Mouse (Mus musculus) Patski (cell line): Measurements from ENCODE around the gene Dlg1. TPM values are rescaled to one million over a fixed set of nuclear protein-coding genes. Genes with fewer than 3 reads are reported as not detected.

Experiments
- ATAC-seq: fragments of 100-300 bp; one replicate; pipeline ENCODE4 v1.8.0; 2021
- CTCF ChIA-PET: fragments of 350-600 bp; sonication (Branson Sonifier 250); formaldehyde crosslinking; loops from one replicate; lab custom pipeline; 2022; ENCODE audit warnings: inconsistent platforms; lab: Charles Lee
- POLR2A ChIA-PET: fragments of 350-600 bp; sonication (Branson Sonifier 250); formaldehyde crosslinking; loops from one replicate; lab custom pipeline; 2022; ENCODE audit warnings: antibody characterized with exemption, inconsistent platforms; lab: Charles Lee
- DNase-seq: peaks from one replicate; pipeline ENCODE4 v3.0.0-alpha.2; 2011; ENCODE audit warnings: low read depth, low spot score
- H3K27me3 ChIP-seq: fragments of 371-371 bp; one replicate; pipeline ENCODE4 v1.5.1; 2021
- CTCF ChIP-seq: fragments of 100-300 bp; IDR thresholded peaks from one replicate; pipeline ENCODE4 v1.5.1; 2021
- in situ Hi-C: fragments of 300-500 bp; cut with MboI; formaldehyde crosslinking; loops from 3 replicates; pipeline ENCODE4 v1.11.1; 2018; ENCODE audit warnings: low pct_unique_long_range_greater_than_20kb, mixed read lengths
- polyA plus RNA-seq: library from polyadenylated mRNA; unstranded; gene quantifications from one replicate; pipeline ENCODE4 v1.2.3, GENCODE M21; 2021

Dlg1 gene
- polyA plus RNA-seq, 1 experiment from 2014 or later, result 116 TPM

GRCm38 (mm10) chr16:31832630-31833422 lies 169.6 kb downstream of the Dlg1 start:
- ATAC-seq (no peak), DNase-seq (no peak)
- in situ Hi-C loops, result no loop called here
- ChIA-PET CTCF (no interaction called here), POLR2A (interaction anchor here (0.6 kb wide), 1 partner anchor 496 kb away, joined by 3 read pairs; no protein-coding TSS in a partner anchor)
- no peak for TF ChIP-seq CTCF
- H3K27me3 ChIP-seq, result no peaks in the 10 kb centered on the region

DNA sequence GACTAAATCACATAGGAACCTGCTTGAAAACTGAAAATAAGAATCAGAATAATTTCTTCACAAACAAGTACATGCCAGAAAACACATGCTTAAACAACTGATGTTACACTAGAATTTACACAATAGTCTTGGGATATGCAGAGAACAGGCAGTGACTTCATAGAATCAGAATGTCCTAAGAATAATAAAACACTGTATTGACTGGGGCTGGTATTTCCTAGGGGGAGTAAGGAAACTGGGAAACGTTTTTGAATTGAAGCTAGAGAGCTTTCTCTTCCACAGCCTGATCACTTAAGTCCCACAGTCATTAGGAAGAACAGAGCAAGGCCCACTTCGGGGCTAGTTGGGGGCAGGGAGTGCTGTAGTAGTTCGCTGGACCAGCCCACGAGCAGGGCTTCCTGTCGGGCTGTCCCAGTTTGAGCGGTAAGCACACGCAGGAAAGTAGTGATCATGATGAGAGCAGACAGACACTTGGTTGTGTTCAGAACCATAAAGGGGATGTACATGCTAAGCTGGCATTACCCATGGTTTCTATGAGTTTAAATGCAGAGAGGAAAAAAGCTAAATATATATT lies 170.9 kb downstream of the Dlg1 start:
- CTCF ChIA-PET, result interaction anchor here (1.3 to 3.2 kb wide), 2 partner anchors 11 to 29 kb away, joined by 3 to 17 read pairs; no protein-coding TSS in a partner anchor
- in situ Hi-C loops, result no loop called here
- H3K27me3 ChIP-seq, result no peaks in the 10 kb centered on the region
- no peak for TF ChIP-seq CTCF
- DNase-seq (no peak), ATAC-seq (no peak)
- POLR2A ChIA-PET, result interaction anchor here (1.0 kb wide), 1 partner anchor 16 kb away, joined by 3 read pairs; no protein-coding TSS in a partner anchor

GRCm38 (mm10) chr16:31834662-31835318 lies 171.5 kb downstream of the Dlg1 start:
- H3K27me3 ChIP-seq, result no peaks in the 10 kb centered on the region
- TF ChIP-seq CTCF, result no peak
- ChIA-PET POLR2A (interaction anchor here (1.0 kb wide), 1 partner anchor 16 kb away, joined by 3 read pairs; no protein-coding TSS in a partner anchor), CTCF (interaction anchor here (0.8 to 3.2 kb wide), 3 partner anchors 10 to 32 kb away, joined by 3 to 17 read pairs (median 3); no protein-coding TSS in a partner anchor)
- ATAC-seq (no peak), DNase-seq (peak; percentile 17)
- in situ Hi-C loops, result no loop called here

GRCm38 (mm10) chr16:31837362-31837761 lies 174.1 kb downstream of the Dlg1 start:
- no peak for TF ChIP-seq CTCF
- H3K27me3 ChIP-seq, result no peaks in the 10 kb centered on the region
- no peak for ATAC-seq
- no peak for DNase-seq
- POLR2A ChIA-PET, result no interaction called here
- CTCF ChIA-PET, result interaction anchor here (1.4 to 3.2 kb wide), 2 partner anchors 8 to 11 kb away, joined by 4 to 17 read pairs; no protein-coding TSS in a partner anchor
- in situ Hi-C loops, result no loop called here

GRCm38 (mm10) chr16:31844246-31844645 lies 181.0 kb downstream of the Dlg1 start:
- ATAC-seq (no peak), DNase-seq (no peak)
- TF ChIP-seq CTCF, result no peak
- ChIA-PET CTCF (interaction anchor here (4.5 kb wide), 1 partner anchor 8 kb away, joined by 17 read pairs; no protein-coding TSS in a partner anchor), POLR2A (no interaction called here)
- no peaks in the 10 kb centered on the region for H3K27me3 ChIP-seq
- in situ Hi-C loops, result no loop called here

DNA sequence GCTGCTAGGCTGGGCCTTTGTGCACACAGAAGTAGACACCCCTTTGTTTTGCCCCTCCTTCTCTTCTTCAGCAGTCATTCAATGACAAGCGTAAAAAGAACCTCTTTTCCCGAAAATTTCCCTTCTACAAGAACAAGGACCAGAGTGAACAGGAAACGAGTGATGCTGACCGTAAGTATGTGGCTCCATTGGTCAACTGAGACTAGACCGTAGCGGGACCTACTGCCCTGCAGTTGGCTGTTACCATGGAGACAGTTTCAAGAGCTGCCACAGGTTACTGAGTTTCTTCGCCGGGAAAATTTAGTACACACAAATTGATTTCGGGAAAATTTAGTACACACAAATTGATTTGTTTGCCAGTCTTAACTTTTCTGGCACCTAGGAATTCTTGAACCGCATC lies 183.5 kb downstream of the Dlg1 start:
- CTCF ChIA-PET, result interaction anchor here (1.1 to 4.5 kb wide), 2 partner anchors 11 to 56 kb away, joined by 3 to 17 read pairs; no protein-coding TSS in a partner anchor

DNA sequence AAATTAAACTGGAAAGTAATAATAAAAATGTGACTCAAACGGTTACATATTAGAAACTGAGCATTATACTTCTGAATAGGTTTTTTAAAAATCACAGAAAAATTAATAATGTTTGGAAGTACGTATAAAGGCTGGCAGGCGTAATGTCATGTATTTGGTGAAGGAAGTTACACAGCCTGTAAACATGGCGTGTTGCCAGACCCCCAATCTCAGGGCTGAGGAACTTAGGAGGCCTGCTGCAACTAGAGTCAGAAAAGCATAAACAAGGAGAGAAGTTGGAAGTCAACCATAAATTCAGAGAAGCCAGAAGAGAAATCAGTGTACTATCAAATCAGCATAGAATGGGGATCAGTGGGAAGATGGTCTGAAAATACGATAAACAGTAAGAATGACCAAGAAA lies 200.7 kb downstream of the Dlg1 start:
- in situ Hi-C loops, result no loop called here
- POLR2A ChIA-PET, result no interaction called here
- TF ChIP-seq CTCF, result no peak
- no peak for ATAC-seq
- DNase-seq, result no peak
- CTCF ChIA-PET, result interaction anchor here (1.5 kb wide), 1 partner anchor 12 kb away, joined by 4 read pairs; no protein-coding TSS in a partner anchor
- no peaks in the 10 kb centered on the region for H3K27me3 ChIP-seq

More for the DNA sequence above, 183.5 kb downstream of the Dlg1 start:
- no peak for TF ChIP-seq CTCF
- no peaks in the 10 kb centered on the region for H3K27me3 ChIP-seq
- ATAC-seq, result no peak
- POLR2A ChIA-PET, result no interaction called here
- no peak for DNase-seq
- in situ Hi-C loops, result no loop called here

DNA sequence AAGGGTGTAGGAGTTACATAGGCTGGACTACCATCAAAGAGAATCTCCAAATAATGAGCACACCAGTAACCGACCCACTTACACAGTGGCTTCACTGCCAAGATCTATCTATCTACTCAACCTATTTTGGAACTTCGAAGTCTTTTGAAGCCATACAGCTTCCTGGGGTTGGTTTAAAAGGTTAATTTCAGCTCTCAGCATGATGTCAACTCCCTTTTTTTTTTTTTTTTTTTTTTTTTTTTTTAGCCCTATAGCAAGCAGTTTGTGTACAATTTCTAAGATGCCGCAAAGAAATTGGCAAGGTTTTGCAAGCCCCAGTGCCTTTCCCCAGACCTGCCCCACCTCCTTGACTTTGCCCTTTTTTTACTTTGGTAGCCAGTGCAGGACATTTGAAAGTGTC lies 202.0 kb downstream of the Dlg1 start:
- H3K27me3 ChIP-seq, result no peaks in the 10 kb centered on the region
- ATAC-seq (no peak), DNase-seq (no peak)
- in situ Hi-C loops, result no loop called here
- POLR2A ChIA-PET, result no interaction called here
- CTCF ChIA-PET, result no interaction called here
- TF ChIP-seq CTCF, result no peak

DNA sequence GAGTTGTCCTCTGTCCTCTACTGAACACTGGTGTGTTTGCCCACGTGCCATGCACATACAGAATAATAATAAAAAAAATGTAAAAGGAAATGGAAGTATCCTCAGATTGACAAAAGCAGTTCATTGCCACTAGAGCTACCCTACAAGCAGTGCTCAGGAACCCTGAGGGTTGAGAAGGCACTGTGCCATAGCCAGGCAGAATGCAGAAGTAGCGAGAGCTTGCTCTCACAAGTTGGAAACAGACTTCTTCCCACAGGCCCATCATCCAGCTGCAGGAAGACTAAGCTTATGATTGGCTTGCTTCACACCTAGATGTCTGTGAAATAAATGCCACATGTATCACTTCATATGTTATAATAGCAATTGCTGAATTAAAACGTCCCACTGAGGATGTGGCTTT lies 203.7 kb downstream of the Dlg1 start:
- ChIA-PET POLR2A (no interaction called here), CTCF (interaction anchor here (0.7 kb wide), 1 partner anchor 32 kb away, joined by 3 read pairs; no protein-coding TSS in a partner anchor)
- no peaks in the 10 kb centered on the region for H3K27me3 ChIP-seq
- DNase-seq, result no peak
- in situ Hi-C loops, result no loop called here
- TF ChIP-seq CTCF, result no peak
- ATAC-seq, result no peak

DNA sequence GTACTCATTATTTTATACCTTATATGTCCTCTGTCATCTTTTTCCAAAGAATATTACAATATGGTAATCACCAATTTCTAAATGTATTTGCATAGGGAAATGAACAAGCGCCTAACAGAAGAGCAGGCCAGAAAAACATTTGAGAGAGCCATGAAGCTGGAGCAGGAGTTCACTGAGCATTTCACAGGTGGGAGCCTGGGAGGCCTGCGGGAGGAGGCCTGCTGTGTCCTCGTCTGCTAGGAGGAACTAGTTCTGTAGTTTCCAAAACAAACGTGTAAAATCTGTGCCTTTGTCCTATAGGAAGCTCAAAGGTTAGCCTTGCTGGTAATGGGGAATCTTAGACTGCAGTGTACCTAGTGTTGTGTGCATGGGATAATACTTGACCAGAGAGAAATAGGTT lies 204.5 kb downstream of the Dlg1 start:
- TF ChIP-seq CTCF, result no peak
- ChIA-PET CTCF (interaction anchor here (1.6 kb wide), 1 partner anchor 12 kb away, joined by 4 read pairs; no protein-coding TSS in a partner anchor), POLR2A (no interaction called here)
- DNase-seq (no peak), ATAC-seq (no peak)
- in situ Hi-C loops, result no loop called here
- H3K27me3 ChIP-seq, result no peaks in the 10 kb centered on the region
